Mouse (Mus musculus) hindbrain, postnatal 0 days (tissue): ENCODE results near the gene Fbxo39. TPM values are rescaled to one million over a fixed set of nuclear protein-coding genes. Genes with fewer than 3 reads are reported as not detected.
A peak's percentile ranks its signal among the peaks of the same experiment; 100 is the strongest.

Source experiments
- ATAC-seq: fragments of 200-750 bp; cut with Nextera tagmentation; 2 replicates; pipeline ENCODE4 v1.8.0; 2017; ENCODE audit warnings: mild to moderate bottlenecking, moderate TSS enrichment, moderate library complexity
- DNase-seq: peaks from one replicate; pipeline ENCODE4 v3.0.0-alpha.2; 2015; ENCODE audit warnings: low spot score
- H3K27ac ChIP-seq: fragments of 300-500 bp; sonication (generic); 2 replicates; pipeline ENCODE4 v1.5.1; 2014; ENCODE audit warnings: mild to moderate bottlenecking
- H3K27me3 ChIP-seq: fragments of 300-500 bp; sonication (generic); 2 replicates; pipeline ENCODE4 v1.6.1; 2014; ENCODE audit warnings: low read length, mixed read lengths; ENCODE audit not compliant: insufficient read depth
- H3K36me3 ChIP-seq: fragments of 300-500 bp; sonication (generic); 2 replicates; pipeline ENCODE4 v1.6.1; 2014; ENCODE audit warnings: low read length, mixed read lengths; ENCODE audit not compliant: insufficient read depth
- H3K4me1 ChIP-seq: fragments of 300-500 bp; sonication (generic); 2 replicates; pipeline ENCODE4 v1.6.1; 2014; ENCODE audit warnings: antibody characterized with exemption, low read length, mixed read lengths; ENCODE audit not compliant: insufficient read depth
- H3K4me2 ChIP-seq: fragments of 300-500 bp; sonication (generic); 2 replicates; pipeline ENCODE4 v1.6.1; 2014; ENCODE audit warnings: low read depth, mild to moderate bottlenecking, low read length, moderate library complexity, mixed read lengths
- H3K4me3 ChIP-seq: fragments of 300-500 bp; sonication (generic); 2 replicates; pipeline ENCODE4 v1.5.1; 2014; ENCODE audit warnings: low read length
- H3K9ac ChIP-seq: fragments of 300-500 bp; sonication (generic); replicated peaks from 2 replicates; pipeline ENCODE4 v1.6.1; 2014; ENCODE audit warnings: mild to moderate bottlenecking, low read length, moderate library complexity, mixed read lengths
- H3K9me3 ChIP-seq: fragments of 300-500 bp; sonication (generic); 2 replicates; pipeline ENCODE4 v1.6.1; 2016; ENCODE audit warnings: low read length, mixed read lengths
- CTCF ChIP-seq: IDR thresholded peaks from 2 replicates; pipeline ENCODE4 v1.5.1; 2016; ENCODE audit warnings: antibody characterized with exemption, control low read depth, low read depth
- WGBS: fragments of 180-500 bp; shearing (Covaris S2); extraction: QIAGEN DNeasy Blood & Tissue Kit; methylation state at CpG from one replicate; pipeline ENCODE4 v1.1.7; 2014; 5-methylcytosine and 5-hydroxymethylcytosine counted together
- polyA plus RNA-seq: library from polyadenylated mRNA; unstranded; fragments of >200 nt; fragmentation: Nextera tagmentation; extraction: Ambion mirVana; gene quantifications from 2 replicates; pipeline ENCODE4 v1.2.1, GENCODE M21; 2015
- total RNA-seq: library from RNA; depleted of rRNA; stranded (reverse); fragments of >200 nt; gene quantifications from 2 replicates; pipeline ENCODE4 v1.2.3, GENCODE M21; 2014

Gene Fbxo39
- total and polyA plus RNA-seq, 2 experiments from 2014 or later = 0.42 TPM; not detected in 1

DNA sequence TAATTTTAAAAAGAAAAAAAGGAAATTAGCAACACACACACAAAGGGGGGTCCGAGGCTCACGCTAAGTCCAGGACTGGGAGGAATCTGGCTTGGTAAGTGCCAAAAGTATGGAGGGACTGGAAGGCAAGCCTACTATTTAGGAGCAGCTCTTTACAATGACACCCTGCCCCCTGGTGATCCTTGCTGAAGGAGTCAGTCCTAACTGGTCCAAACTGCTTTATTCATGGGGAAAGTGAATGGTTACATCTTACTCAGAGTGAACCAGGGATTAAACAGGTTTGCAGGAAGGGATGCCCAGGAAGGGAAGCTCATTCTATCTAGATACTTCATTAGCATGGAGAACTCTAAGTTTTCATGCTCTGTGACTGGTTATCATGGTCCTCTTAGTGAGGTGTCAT lies 27.1 kb upstream of the Fbxo39 start:
- TF ChIP-seq CTCF = no peak
- WGBS = 92% methylated on average over 2 of the region's 2 CpGs
- ATAC-seq (no peak), DNase-seq (no peak)
- Histone ChIP-seq H3K36me3 (no peaks in the 10 kb centered on the region), H3K9ac (no peak overlapping the region), H3K27ac (no peak overlapping the region), H3K4me3 (no peak overlapping the region), H3K4me1 (no peaks in the 10 kb centered on the region), H3K27me3 (no peaks in the 10 kb centered on the region), H3K9me3 (no peaks in the 10 kb centered on the region), H3K4me2 (no peak overlapping the region)

DNA sequence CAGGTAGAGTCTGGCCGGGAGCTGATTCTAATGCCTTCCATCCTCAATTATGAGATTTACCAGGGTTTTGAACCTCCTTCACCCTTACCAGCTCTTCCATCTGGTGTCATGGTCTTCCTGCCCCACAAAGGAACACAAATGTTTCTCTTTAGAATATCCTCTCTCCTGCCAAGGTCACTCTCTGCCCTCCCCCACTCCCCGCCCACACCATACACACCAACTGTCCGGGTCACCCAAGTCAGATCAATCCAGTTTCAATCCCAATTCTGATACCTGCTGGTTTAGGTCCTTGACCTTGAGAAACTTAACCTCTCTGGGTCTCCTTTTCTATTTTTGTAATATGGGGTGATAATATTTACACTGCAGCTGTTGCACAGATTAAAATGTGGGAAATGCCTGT lies 26.7 kb upstream of the Fbxo39 start:
- H3K9ac ChIP-seq = no peak overlapping the region
- no peak for TF ChIP-seq CTCF
- no peaks in the 10 kb centered on the region for H3K4me1 ChIP-seq
- no peaks in the 10 kb centered on the region for H3K27me3 ChIP-seq
- no peak for DNase-seq
- no peak for ATAC-seq
- WGBS = 82% methylated on average over 3 of the region's 3 CpGs
- H3K9me3 ChIP-seq = no peaks in the 10 kb centered on the region
- no peak overlapping the region for H3K27ac ChIP-seq
- no peak overlapping the region for H3K4me2 ChIP-seq
- H3K4me3 ChIP-seq = no peak overlapping the region
- H3K36me3 ChIP-seq = no peaks in the 10 kb centered on the region

DNA sequence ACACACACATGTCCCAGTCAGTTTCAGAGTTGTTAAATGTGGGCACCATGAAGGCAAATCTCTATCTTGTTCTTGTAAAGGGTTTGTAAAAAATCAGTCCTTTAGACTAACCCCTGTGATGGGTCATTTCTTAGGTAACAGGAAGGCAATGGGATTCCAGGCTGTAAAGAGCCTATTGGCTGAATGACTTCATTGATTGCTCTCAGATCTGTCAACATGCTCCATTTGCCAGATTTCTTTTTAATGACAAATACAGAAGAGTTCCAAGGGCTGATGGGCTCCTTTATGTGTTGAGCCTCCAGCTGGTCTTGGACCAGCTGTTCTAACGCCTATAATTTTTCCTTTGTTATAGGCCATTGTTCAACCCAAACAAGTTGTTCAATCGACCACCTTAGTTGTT lies 21.1 kb upstream of the Fbxo39 start:
- Histone ChIP-seq H3K4me1 (no peaks in the 10 kb centered on the region), H3K27me3 (no peaks in the 10 kb centered on the region), H3K9ac (no peak overlapping the region), H3K4me2 (no peak overlapping the region), H3K4me3 (no peak overlapping the region), H3K9me3 (no peaks in the 10 kb centered on the region), H3K36me3 (no peaks in the 10 kb centered on the region), H3K27ac (no peak overlapping the region)
- DNase-seq = no peak
- 73% methylated on average over 2 of the region's 2 CpGs for WGBS
- TF ChIP-seq CTCF = no peak
- no peak for ATAC-seq

DNA sequence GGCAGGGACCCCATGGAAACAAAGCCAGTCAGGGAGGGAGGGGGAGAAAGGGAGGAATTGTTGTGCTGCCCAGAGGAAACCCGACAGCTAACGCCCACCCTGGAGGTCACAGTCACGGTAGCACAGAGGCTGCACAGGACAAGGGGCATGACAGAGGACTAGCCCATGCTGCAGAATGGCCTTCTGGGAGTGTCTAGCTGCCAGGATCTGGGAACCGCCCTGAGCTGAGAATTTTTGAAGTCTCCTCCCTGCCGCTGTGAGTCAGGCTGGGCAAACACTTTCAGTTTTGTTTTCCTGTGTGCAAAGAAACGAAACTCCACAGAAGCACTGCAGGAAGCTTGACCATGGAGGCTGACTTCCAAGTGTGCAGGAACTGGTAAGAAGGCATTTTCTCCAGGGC lies 12.9 kb upstream of the Fbxo39 start, which contains the start of gene Xaf1:
Xaf1 (plus strand) TSS at position 296 of the 400 bp plus-strand sequence.
- Histone ChIP-seq H3K4me1 (no peaks in the 10 kb centered on the region; the same call in 1 of the 2 replicates), H3K27me3 (no peaks in the 10 kb centered on the region), H3K27ac (peak within 1 kb of the TSS; percentile 48; the same call in 1 of the 2 replicates), H3K36me3 (no peaks in the 10 kb centered on the region), H3K9ac (no peak within 1 kb of the TSS), H3K4me3 (peak within 1 kb of the TSS; percentile 14; the same call in 1 of the 2 replicates), H3K4me2 (peak within 1 kb of the TSS; percentile 43), H3K9me3 (no peaks in the 10 kb centered on the region)
- DNase-seq = peak; percentile 26
- TF ChIP-seq CTCF = no peak
- WGBS = 29% methylated on average over 6 of the region's 6 CpGs
- ATAC-seq = no peak

DNA sequence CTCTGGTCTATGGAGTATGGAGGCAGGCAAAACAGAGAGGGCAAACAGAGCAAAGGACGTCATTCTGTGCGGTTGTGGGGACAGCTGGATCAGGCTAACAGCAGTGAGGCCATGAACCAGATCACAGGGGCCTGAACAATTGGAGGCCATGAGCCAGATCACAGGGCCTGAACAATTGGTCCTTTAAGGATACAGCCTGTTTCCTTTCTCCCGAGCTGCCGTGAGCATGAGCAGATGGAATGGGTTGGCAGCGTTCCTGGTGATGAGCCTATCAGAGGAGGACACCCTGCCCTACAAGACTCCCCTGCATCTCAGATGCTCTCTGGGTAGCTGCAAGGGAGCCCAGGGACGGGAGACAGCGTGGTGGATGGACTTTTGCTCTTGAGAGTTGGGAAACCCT lies 12.0 kb upstream of the Fbxo39 start:
- Histone ChIP-seq H3K4me2 (peak overlapping the region; percentile 43), H3K27ac (no peak overlapping the region), H3K4me3 (0 out of 2 replicates have a peak overlapping the region, but pooled peaks have one; percentile 14), H3K36me3 (no peaks in the 10 kb centered on the region), H3K27me3 (no peaks in the 10 kb centered on the region), H3K9ac (no peak overlapping the region), H3K9me3 (no peaks in the 10 kb centered on the region), H3K4me1 (no peaks in the 10 kb centered on the region; the same call in 1 of the 2 replicates)
- WGBS = 59% methylated on average over 7 of the region's 7 CpGs
- DNase-seq = peak; percentile 15
- ATAC-seq = no peak
- TF ChIP-seq CTCF = no peak

DNA sequence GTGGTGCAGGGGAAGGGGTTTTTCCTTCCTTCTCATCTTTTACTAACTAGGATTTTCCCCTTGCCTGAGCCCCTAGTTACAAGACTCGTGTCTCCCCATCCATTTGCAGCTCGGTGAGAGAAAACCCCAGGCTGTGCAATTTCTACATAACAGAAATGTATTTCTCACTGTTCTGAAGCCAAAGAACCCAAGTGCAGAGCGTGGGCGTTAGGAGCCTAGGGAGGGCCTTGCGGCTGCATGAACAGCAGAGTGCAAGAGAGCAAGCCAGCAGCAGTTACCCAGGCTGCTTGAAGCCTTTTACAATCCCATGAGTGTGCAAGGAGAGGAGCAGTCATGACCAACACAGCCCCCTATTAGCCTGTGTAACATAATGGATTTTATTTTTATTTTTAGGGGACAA lies 6.8 kb upstream of the Fbxo39 start:
- H3K27ac ChIP-seq = no peak overlapping the region
- ATAC-seq (no peak), DNase-seq (no peak)
- no peaks in the 10 kb centered on the region for H3K4me1 ChIP-seq
- no peak overlapping the region for H3K4me2 ChIP-seq
- no peaks in the 10 kb centered on the region for H3K9me3 ChIP-seq
- no peak overlapping the region for H3K9ac ChIP-seq
- no peak for TF ChIP-seq CTCF
- H3K36me3 ChIP-seq = no peaks in the 10 kb centered on the region
- H3K4me3 ChIP-seq = no peak overlapping the region
- H3K27me3 ChIP-seq = no peaks in the 10 kb centered on the region
- WGBS = 83% methylated on average over 5 of the region's 5 CpGs

DNA sequence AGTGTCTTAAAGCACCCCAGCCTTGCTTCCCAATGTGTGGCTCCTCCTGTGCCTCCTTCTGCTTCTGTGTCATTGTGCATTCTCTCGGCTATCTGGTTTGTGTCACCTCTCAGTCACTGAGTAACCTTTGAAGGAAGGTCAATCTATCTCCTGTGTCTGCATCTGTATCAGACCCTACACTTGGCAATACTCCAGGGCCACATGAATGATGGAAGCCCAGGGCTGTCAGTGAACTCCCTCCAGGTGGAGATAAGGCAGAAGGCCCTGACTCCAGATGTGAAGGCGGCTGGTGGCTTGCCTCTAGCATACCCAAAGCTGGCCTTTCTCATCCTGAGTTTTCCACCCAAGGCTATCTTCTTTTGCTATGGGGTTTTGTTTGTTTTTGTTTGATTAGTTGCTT lies 5.3 kb upstream of the Fbxo39 start:
- no peaks in the 10 kb centered on the region for H3K4me1 ChIP-seq

More for the DNA sequence above, 5.3 kb upstream of the Fbxo39 start:
- Histone ChIP-seq H3K27me3 (0 out of 2 replicates have a peak, but pooled peaks cover 2% of the 10 kb centered on the region), H3K27ac (no peak overlapping the region), H3K9me3 (no peaks in the 10 kb centered on the region), H3K36me3 (no peaks in the 10 kb centered on the region), H3K9ac (no peak overlapping the region), H3K4me2 (no peak overlapping the region), H3K4me3 (no peak overlapping the region)
- WGBS = 77% methylated on average over 2 of the region's 2 CpGs
- ATAC-seq (no peak), DNase-seq (no peak)
- TF ChIP-seq CTCF = no peak
